Mouse (Mus musculus): ENCODE data around the gene Vamp5. TPM values are rescaled to one million over a fixed set of nuclear protein-coding genes. Genes with fewer than 3 reads are reported as not detected.

Vamp5 gene
- polyA plus RNA-seq, 1 experiment from 2014 or later = 32.1 TPM

- H3K4me2 ChIP-seq (replicated peaks; ENCODE audit: low read depth, low read length) = no peak overlapping the region
- H3K36me3 ChIP-seq (ENCODE audit: control insufficient read depth, insufficient read depth, low read length) = peaks cover 28% of the 10 kb centered on the region
- no peak for ATAC-seq (ENCODE audit: low FRiP score, low TSS enrichment)
- H3K9ac ChIP-seq (ENCODE audit: low read depth, low read length) = no peak overlapping the region
- WGBS = 85% methylated on average over 5 of the region's 5 CpGs
- peaks cover 16% of the 10 kb centered on the region for H3K4me1 ChIP-seq (ENCODE audit: control insufficient read depth, insufficient read depth, low read length)
- no peaks in the 10 kb centered on the region for H3K9me3 ChIP-seq (ENCODE audit: control insufficient read depth, low read length)
- H3K27me3 ChIP-seq (ENCODE audit: control insufficient read depth, insufficient read depth, low read length) = no peaks in the 10 kb centered on the region
- H3K27ac ChIP-seq (ENCODE audit: low read depth, low read length) = no peak overlapping the region
- H3K4me3 ChIP-seq (ENCODE audit: low read length) = no peak overlapping the region
Measured at GRCm38 (mm10) chr6:72357164-72358079, 22.8 kb downstream of the Vamp5 start.

- Histone ChIP-seq H3K4me1 (ENCODE audit: control insufficient read depth, insufficient read depth, low read length) (peaks cover 9% of the 10 kb centered on the region), H3K9ac (ENCODE audit: low read depth, low read length) (peak overlapping the region; percentile 50), H3K27me3 (ENCODE audit: control insufficient read depth, insufficient read depth, low read length) (no peaks in the 10 kb centered on the region), H3K4me3 (ENCODE audit: low read length) (peak overlapping the region; percentile 59), H3K9me3 (ENCODE audit: control insufficient read depth, low read length) (no peaks in the 10 kb centered on the region), H3K36me3 (ENCODE audit: control insufficient read depth, insufficient read depth, low read length) (peaks cover 28% of the 10 kb centered on the region), H3K4me2 (replicated peaks; ENCODE audit: low read depth, low read length) (peak overlapping the region; percentile 88), H3K27ac (ENCODE audit: low read depth, low read length) (no peak overlapping the region)
- WGBS = 37% methylated on average over 8 of the region's 8 CpGs
- ATAC-seq (ENCODE audit: low FRiP score, low TSS enrichment) = peak; percentile 13
Measured at GRCm38 (mm10) chr6:72356001-72356532, 24.2 kb downstream of the Vamp5 start.

GRCm38 (mm10) chr6:72355066-72355911, 25.0 kb downstream of the Vamp5 start, which contains the start of gene Tmem150a:
Gene Tmem150a, plus strand, starts transcription at chr6:72355447.
- Histone ChIP-seq H3K9me3 (ENCODE audit: control insufficient read depth, low read length) (no peaks in the 10 kb centered on the region), H3K4me1 (ENCODE audit: control insufficient read depth, insufficient read depth, low read length) (peaks cover 1% of the 10 kb centered on the region; the same call in 1 of the 2 replicates), H3K9ac (ENCODE audit: low read depth, low read length) (peak within 1 kb of the TSS; percentile 50), H3K27ac (ENCODE audit: low read depth, low read length) (no peak within 1 kb of the TSS), H3K36me3 (ENCODE audit: control insufficient read depth, insufficient read depth, low read length) (peaks cover 31% of the 10 kb centered on the region), H3K4me2 (replicated peaks; ENCODE audit: low read depth, low read length) (peak within 1 kb of the TSS; percentile 88), H3K4me3 (ENCODE audit: low read length) (peak within 1 kb of the TSS; percentile 59), H3K27me3 (ENCODE audit: control insufficient read depth, insufficient read depth, low read length) (no peaks in the 10 kb centered on the region)
- ATAC-seq (ENCODE audit: low FRiP score, low TSS enrichment) = peak; percentile 88
- under 1% methylated on average over 71 of the region's 71 CpGs for WGBS

GRCm38 (mm10) chr6:72354025-72354424, 26.2 kb downstream of the Vamp5 start:
- ATAC-seq (ENCODE audit: low FRiP score, low TSS enrichment) = no peak
- WGBS = 57% methylated on average over 1 of the region's 1 CpGs
- H3K4me2 ChIP-seq (replicated peaks; ENCODE audit: low read depth, low read length) = no peak overlapping the region
- no peaks in the 10 kb centered on the region for H3K27me3 ChIP-seq (ENCODE audit: control insufficient read depth, insufficient read depth, low read length)
- peaks cover 30% of the 10 kb centered on the region for H3K36me3 ChIP-seq (ENCODE audit: control insufficient read depth, insufficient read depth, low read length)
- no peak overlapping the region for H3K4me3 ChIP-seq (ENCODE audit: low read length)
- no peak overlapping the region for H3K27ac ChIP-seq (ENCODE audit: low read depth, low read length)
- H3K4me1 ChIP-seq (ENCODE audit: control insufficient read depth, insufficient read depth, low read length) = no peaks in the 10 kb centered on the region
- no peaks in the 10 kb centered on the region for H3K9me3 ChIP-seq (ENCODE audit: control insufficient read depth, low read length)
- H3K9ac ChIP-seq (ENCODE audit: low read depth, low read length) = no peak overlapping the region

- WGBS = 75% methylated on average over 5 of the region's 5 CpGs
- Histone ChIP-seq H3K9me3 (ENCODE audit: control insufficient read depth, low read length) (no peaks in the 10 kb centered on the region), H3K9ac (ENCODE audit: low read depth, low read length) (no peak overlapping the region), H3K4me2 (replicated peaks; ENCODE audit: low read depth, low read length) (no peak overlapping the region), H3K4me1 (ENCODE audit: control insufficient read depth, insufficient read depth, low read length) (peaks cover 6% of the 10 kb centered on the region), H3K27ac (ENCODE audit: low read depth, low read length) (no peak overlapping the region), H3K4me3 (ENCODE audit: low read length) (no peak overlapping the region), H3K36me3 (ENCODE audit: control insufficient read depth, insufficient read depth, low read length) (peaks cover 28% of the 10 kb centered on the region), H3K27me3 (ENCODE audit: control insufficient read depth, insufficient read depth, low read length) (no peaks in the 10 kb centered on the region)
- ATAC-seq (ENCODE audit: low FRiP score, low TSS enrichment) = no peak
Measured at GRCm38 (mm10) chr6:72352636-72353405, 27.4 kb downstream of the Vamp5 start.

- no peak overlapping the region for H3K9ac ChIP-seq (ENCODE audit: low read depth, low read length)
- no peaks in the 10 kb centered on the region for H3K9me3 ChIP-seq (ENCODE audit: control insufficient read depth, low read length)
- peaks cover 25% of the 10 kb centered on the region for H3K36me3 ChIP-seq (ENCODE audit: control insufficient read depth, insufficient read depth, low read length)
- 86% methylated on average over 2 of the region's 2 CpGs for WGBS
- H3K4me1 ChIP-seq (ENCODE audit: control insufficient read depth, insufficient read depth, low read length) = peaks cover 13% of the 10 kb centered on the region
- H3K4me2 ChIP-seq (replicated peaks; ENCODE audit: low read depth, low read length) = no peak overlapping the region
- ATAC-seq (ENCODE audit: low FRiP score, low TSS enrichment) = no peak
- no peak overlapping the region for H3K4me3 ChIP-seq (ENCODE audit: low read length)
- no peak overlapping the region for H3K27ac ChIP-seq (ENCODE audit: low read depth, low read length)
- no peaks in the 10 kb centered on the region for H3K27me3 ChIP-seq (ENCODE audit: control insufficient read depth, insufficient read depth, low read length)
Measured at GRCm38 (mm10) chr6:72350214-72350613, 30.1 kb downstream of the Vamp5 start.

- peaks cover 24% of the 10 kb centered on the region for H3K4me1 ChIP-seq (ENCODE audit: control insufficient read depth, insufficient read depth, low read length)
Measured at GRCm38 (mm10) chr6:72348411-72348810, 31.9 kb downstream of the Vamp5 start.

More at GRCm38 (mm10) chr6:72348411-72348810, 31.9 kb downstream of the Vamp5 start:
- Histone ChIP-seq H3K9me3 (ENCODE audit: control insufficient read depth, low read length) (no peaks in the 10 kb centered on the region), H3K36me3 (ENCODE audit: control insufficient read depth, insufficient read depth, low read length) (peaks cover 25% of the 10 kb centered on the region), H3K4me2 (replicated peaks; ENCODE audit: low read depth, low read length) (peak overlapping the region; percentile 68), H3K27ac (ENCODE audit: low read depth, low read length) (no peak overlapping the region), H3K4me3 (ENCODE audit: low read length) (peak overlapping the region; percentile 50), H3K27me3 (ENCODE audit: control insufficient read depth, insufficient read depth, low read length) (no peaks in the 10 kb centered on the region), H3K9ac (ENCODE audit: low read depth, low read length) (peak overlapping the region; percentile 76; the same call in 1 of the 2 replicates)
- ATAC-seq (ENCODE audit: low FRiP score, low TSS enrichment) = no peak
- 86% methylated on average over 10 of the region's 10 CpGs for whole genome bisulfite sequencing
